Mouse (Mus musculus) liver, embryonic 12.5 days (tissue): ENCODE measurements around the gene Sult3a1. TPM values are rescaled to one million over a fixed set of nuclear protein-coding genes. Genes with fewer than 3 reads are reported as not detected.

Experiments used
- polyA plus RNA-seq: library from polyadenylated mRNA; unstranded; fragments of >200 nt; fragmentation: Nextera tagmentation; extraction: Ambion mirVana; gene quantifications from 2 replicates; pipeline ENCODE4 v1.2.1, GENCODE M21; 2016

Sult3a1 gene
- polyA plus RNA-seq, 1 experiment from 2014 or later: not detected

Other genes starting within 250 kb of the Sult3a1 start
- gene Clvs2, start 233.0 kb upstream of the Sult3a1 start, polyA plus RNA-seq: 0.12 TPM in 1 of 2 replicates, not detected in the other
- gene Sult3a2, start 71.0 kb upstream of the Sult3a1 start, polyA plus RNA-seq: not detected in 2 replicates
- not detected in 2 replicates for gene Rsph4a, start 47.4 kb downstream of the Sult3a1 start, polyA plus RNA-seq
- 9.6 and 10.4 TPM in 2 replicates for gene Zup1, start 93.5 kb downstream of the Sult3a1 start, polyA plus RNA-seq
- gene Rwdd1, start 161.9 kb downstream of the Sult3a1 start, polyA plus RNA-seq: 79.2 and 80.7 TPM in 2 replicates
- gene Trappc3l, start 179.9 kb downstream of the Sult3a1 start, polyA plus RNA-seq: not detected in 2 replicates
- not detected in 2 replicates for gene Calhm4, start 186.6 kb downstream of the Sult3a1 start, polyA plus RNA-seq
- gene Calhm5, start 238.8 kb downstream of the Sult3a1 start, polyA plus RNA-seq: 0.06 and 0.07 TPM in 2 replicates